Mouse (Mus musculus): ENCODE results near the gene Pptc7.

- TF ChIP-seq CTCF (IDR thresholded peaks at IDR 0.05; ENCODE audit: borderline replicate concordance, insufficient read depth, low read depth, low read length) (no peak), POLR2A (IDR thresholded peaks at IDR 0.05; ENCODE audit: borderline replicate concordance, insufficient read depth, low read length) (no peak)
These were observed 34.9 kb upstream of the Pptc7 start for GRCm38 (mm10) chr5:122249281-122249680.
